Mouse (Mus musculus) erythroblast, embryonic 14.5 days (primary cell): ENCODE data around the gene Crk.

ENCODE experiments used
- GATA1 ChIP-seq: IDR thresholded peaks from 2 replicates; pipeline ENCODE4 v1.6.1; 2012; ENCODE audit warnings: low read length, inconsistent platforms, mixed read lengths
- TAL1 ChIP-seq: IDR thresholded peaks from 3 replicates; pipeline ENCODE4 v1.6.1; 2012; ENCODE audit warnings: low read length, inconsistent platforms, mixed read lengths

GRCm38 (mm10) chr11:75650958-75651425 is 28.1 kb upstream of the Crk start:
- TF ChIP-seq GATA1: no peak
- no peak for TF ChIP-seq TAL1
